Mouse (Mus musculus): ENCODE data around the gene Cldn7. TPM values are rescaled to one million over a fixed set of nuclear protein-coding genes. Genes with fewer than 3 reads are reported as not detected.
"Not testable (repeated sequence)": the region's sequence is repeated elsewhere in the genome, so short reads cannot be mapped to it uniquely, and the experiment has no call there.

Cldn7 gene
- polyA plus RNA-seq (2015; fragmentation: Nextera tagmentation; extraction: Ambion mirVana), result 0.17 and 0.33 TPM in 2 replicates

GRCm38 (mm10) chr11:69964650-69965270 lies at the start of gene Cldn7:
Gene Cldn7, plus strand, starts transcription at chr11:69964779.
- H3K9ac ChIP-seq (ENCODE audit: low read depth, low read length), result no peak within 1 kb of the TSS
- peaks cover 8% of the 10 kb centered on the region for H3K4me1 ChIP-seq (ENCODE audit: control insufficient read depth, insufficient read depth, low read depth, low read length)
- H3K36me3 ChIP-seq (ENCODE audit: control insufficient read depth, insufficient read depth, low read length), result peaks cover 10% of the 10 kb centered on the region
- H3K4me3 ChIP-seq (ENCODE audit: low read length), result peak within 1 kb of the TSS; percentile 12; the same call in 1 of the 2 replicates
- H3K27me3 ChIP-seq (replicated peaks; ENCODE audit: control insufficient read depth, insufficient read depth, low read length), result peaks cover 46% of the 10 kb centered on the region
- ATAC-seq, result no peak
- no peaks in the 10 kb centered on the region for H3K9me3 ChIP-seq (ENCODE audit: control insufficient read depth, low read length)
- no peak within 1 kb of the TSS for H3K27ac ChIP-seq (ENCODE audit: low read depth, low read length)
- H3K4me2 ChIP-seq (ENCODE audit: low read length), result peak within 1 kb of the TSS; percentile 11
- WGBS, result 11% methylated on average over 24 of the region's 24 CpGs

- Histone ChIP-seq H3K9me3 (ENCODE audit: control insufficient read depth, low read length) (no peaks in the 10 kb centered on the region), H3K4me1 (ENCODE audit: control insufficient read depth, insufficient read depth, low read depth, low read length) (peaks cover 33% of the 10 kb centered on the region), H3K27ac (ENCODE audit: low read depth, low read length) (no peak overlapping the region), H3K9ac (ENCODE audit: low read depth, low read length) (no peak overlapping the region; the same call in 1 of the 2 replicates), H3K4me3 (ENCODE audit: low read length) (peak overlapping the region; percentile 86), H3K4me2 (ENCODE audit: low read length) (peak overlapping the region; percentile 99), H3K36me3 (ENCODE audit: control insufficient read depth, insufficient read depth, low read length) (peaks cover 57% of the 10 kb centered on the region), H3K27me3 (replicated peaks; ENCODE audit: control insufficient read depth, insufficient read depth, low read length) (no peaks in the 10 kb centered on the region)
- ATAC-seq, result no peak
- 33% methylated on average over 9 of the region's 9 CpGs for WGBS
Measured at GRCm38 (mm10) chr11:69914917-69915430, 49.6 kb upstream of the Cldn7 start.

DNA sequence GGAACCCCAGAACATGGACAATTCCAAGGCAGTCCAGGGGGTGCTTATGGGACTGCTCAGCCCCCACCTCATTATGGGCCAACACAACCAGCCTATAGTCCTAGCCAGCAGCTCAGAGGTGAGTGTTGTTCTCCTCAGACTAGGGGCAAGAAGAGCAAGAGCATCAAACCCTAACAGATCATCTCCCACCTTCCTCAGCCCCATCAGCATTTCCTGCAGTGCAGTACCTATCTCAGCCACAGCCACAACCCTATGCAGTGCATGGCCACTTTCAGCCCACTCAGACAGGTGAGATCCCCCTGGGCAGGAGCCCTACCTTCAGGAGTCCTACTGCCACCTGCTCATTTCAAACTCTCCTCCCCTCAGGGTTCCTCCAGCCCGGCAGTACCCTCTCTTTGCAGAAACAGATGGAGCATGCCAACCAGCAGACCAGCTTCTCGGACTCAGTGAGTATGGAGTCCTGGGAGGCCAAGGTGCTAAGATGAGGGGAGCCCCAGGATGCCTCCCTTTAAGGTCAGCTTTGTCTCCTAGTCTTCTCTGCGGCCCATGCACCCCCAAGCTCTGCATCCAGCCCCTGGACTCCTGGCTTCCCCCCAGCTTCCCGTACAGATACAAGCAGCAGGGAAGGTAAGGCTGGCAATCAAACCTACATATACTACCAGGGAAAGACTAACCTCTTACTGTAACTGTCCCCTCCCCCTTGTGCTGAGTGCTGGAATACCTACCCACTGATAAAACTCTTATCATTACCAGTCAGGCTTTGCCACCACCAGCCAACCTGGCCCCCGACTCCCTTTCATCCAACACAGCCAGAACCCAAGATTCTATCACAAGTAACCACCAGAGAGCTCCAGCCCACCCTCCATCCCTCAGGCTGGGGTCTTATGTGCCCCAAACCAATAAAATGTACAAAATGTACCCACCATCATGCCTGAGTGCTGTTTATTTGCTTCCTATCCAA lies 48.6 kb upstream of the Cldn7 start:
- Histone ChIP-seq H3K4me3 (ENCODE audit: low read length) (no peak overlapping the region), H3K27me3 (replicated peaks; ENCODE audit: control insufficient read depth, insufficient read depth, low read length) (no peaks in the 10 kb centered on the region), H3K27ac (ENCODE audit: low read depth, low read length) (no peak overlapping the region), H3K4me2 (ENCODE audit: low read length) (no peak overlapping the region), H3K4me1 (ENCODE audit: control insufficient read depth, insufficient read depth, low read depth, low read length) (peaks cover 36% of the 10 kb centered on the region), H3K36me3 (ENCODE audit: control insufficient read depth, insufficient read depth, low read length) (peaks cover 47% of the 10 kb centered on the region), H3K9me3 (ENCODE audit: control insufficient read depth, low read length) (no peaks in the 10 kb centered on the region), H3K9ac (ENCODE audit: low read depth, low read length) (no peak overlapping the region)
- 77% methylated on average over 5 of the region's 5 CpGs for WGBS
- no peak for ATAC-seq

GRCm38 (mm10) chr11:69916652-69917378 lies 47.8 kb upstream of the Cldn7 start:
- 68% methylated on average over 7 of the region's 7 CpGs for WGBS
- H3K4me3 ChIP-seq (ENCODE audit: low read length); H3K9ac ChIP-seq (ENCODE audit: low read depth, low read length); H3K4me2 ChIP-seq (ENCODE audit: low read length); H3K27ac ChIP-seq (ENCODE audit: low read depth, low read length); H3K9me3 ChIP-seq (ENCODE audit: control insufficient read depth, low read length); ATAC-seq; H3K27me3 ChIP-seq (replicated peaks; ENCODE audit: control insufficient read depth, insufficient read depth, low read length): not testable (repeated sequence)
- Histone ChIP-seq H3K4me1 (ENCODE audit: control insufficient read depth, insufficient read depth, low read depth, low read length) (peaks cover 36% of the 10 kb centered on the region), H3K36me3 (ENCODE audit: control insufficient read depth, insufficient read depth, low read length) (peaks cover 39% of the 10 kb centered on the region)

- WGBS, result 92% methylated on average over 8 of the region's 8 CpGs
- H3K4me1 ChIP-seq (ENCODE audit: control insufficient read depth, insufficient read depth, low read depth, low read length), result peaks cover 39% of the 10 kb centered on the region
- no peak for ATAC-seq
- no peaks in the 10 kb centered on the region for H3K27me3 ChIP-seq (replicated peaks; ENCODE audit: control insufficient read depth, insufficient read depth, low read length)
- no peaks in the 10 kb centered on the region for H3K9me3 ChIP-seq (ENCODE audit: control insufficient read depth, low read length)
- H3K27ac ChIP-seq (ENCODE audit: low read depth, low read length), result no peak overlapping the region
- H3K36me3 ChIP-seq (ENCODE audit: control insufficient read depth, insufficient read depth, low read length), result peaks cover 32% of the 10 kb centered on the region
- no peak overlapping the region for H3K9ac ChIP-seq (ENCODE audit: low read depth, low read length)
- H3K4me2 ChIP-seq (ENCODE audit: low read length), result no peak overlapping the region
- H3K4me3 ChIP-seq (ENCODE audit: low read length), result no peak overlapping the region
Measured at GRCm38 (mm10) chr11:69917379-69917948, 47.1 kb upstream of the Cldn7 start.

GRCm38 (mm10) chr11:69918118-69918517 lies 46.5 kb upstream of the Cldn7 start:
- ATAC-seq, result no peak
- no peaks in the 10 kb centered on the region for H3K27me3 ChIP-seq (replicated peaks; ENCODE audit: control insufficient read depth, insufficient read depth, low read length)
- no peak overlapping the region for H3K4me3 ChIP-seq (ENCODE audit: low read length)
- H3K4me1 ChIP-seq (ENCODE audit: control insufficient read depth, insufficient read depth, low read depth, low read length), result peaks cover 39% of the 10 kb centered on the region
- H3K9ac ChIP-seq (ENCODE audit: low read depth, low read length), result no peak overlapping the region
- 86% methylated on average over 5 of the region's 5 CpGs for WGBS
- H3K4me2 ChIP-seq (ENCODE audit: low read length), result no peak overlapping the region
- H3K27ac ChIP-seq (ENCODE audit: low read depth, low read length), result no peak overlapping the region
- peaks cover 30% of the 10 kb centered on the region for H3K36me3 ChIP-seq (ENCODE audit: control insufficient read depth, insufficient read depth, low read length)
- no peaks in the 10 kb centered on the region for H3K9me3 ChIP-seq (ENCODE audit: control insufficient read depth, low read length)

DNA sequence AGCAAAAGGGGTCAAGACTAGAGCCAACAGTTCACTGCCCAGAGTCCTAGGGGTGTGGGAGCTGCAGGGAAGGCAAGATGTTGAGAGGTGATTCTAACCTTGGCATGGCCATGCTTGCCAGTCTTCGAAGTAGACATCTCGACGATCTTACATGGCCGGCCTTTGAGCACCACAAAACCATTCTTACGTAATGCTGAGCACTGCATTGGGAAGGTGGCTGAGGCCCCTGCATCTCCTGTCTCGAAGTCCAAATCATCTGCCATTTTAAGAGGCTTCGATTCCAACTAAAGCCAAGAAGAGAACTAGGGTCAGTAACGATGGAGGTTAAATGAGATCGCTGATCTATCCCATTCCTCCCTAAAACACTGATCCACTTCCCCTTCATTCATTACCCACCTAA lies 45.5 kb upstream of the Cldn7 start:
- ATAC-seq, result no peak
- WGBS, result 86% methylated on average over 9 of the region's 9 CpGs
- Histone ChIP-seq H3K27ac (ENCODE audit: low read depth, low read length) (no peak overlapping the region), H3K4me1 (ENCODE audit: control insufficient read depth, insufficient read depth, low read depth, low read length) (peaks cover 34% of the 10 kb centered on the region), H3K36me3 (ENCODE audit: control insufficient read depth, insufficient read depth, low read length) (peaks cover 29% of the 10 kb centered on the region), H3K9me3 (ENCODE audit: control insufficient read depth, low read length) (no peaks in the 10 kb centered on the region), H3K4me2 (ENCODE audit: low read length) (peak overlapping the region; percentile 83), H3K9ac (ENCODE audit: low read depth, low read length) (no peak overlapping the region), H3K27me3 (replicated peaks; ENCODE audit: control insufficient read depth, insufficient read depth, low read length) (no peaks in the 10 kb centered on the region), H3K4me3 (ENCODE audit: low read length) (no peak overlapping the region; the same call in 1 of the 2 replicates)

DNA sequence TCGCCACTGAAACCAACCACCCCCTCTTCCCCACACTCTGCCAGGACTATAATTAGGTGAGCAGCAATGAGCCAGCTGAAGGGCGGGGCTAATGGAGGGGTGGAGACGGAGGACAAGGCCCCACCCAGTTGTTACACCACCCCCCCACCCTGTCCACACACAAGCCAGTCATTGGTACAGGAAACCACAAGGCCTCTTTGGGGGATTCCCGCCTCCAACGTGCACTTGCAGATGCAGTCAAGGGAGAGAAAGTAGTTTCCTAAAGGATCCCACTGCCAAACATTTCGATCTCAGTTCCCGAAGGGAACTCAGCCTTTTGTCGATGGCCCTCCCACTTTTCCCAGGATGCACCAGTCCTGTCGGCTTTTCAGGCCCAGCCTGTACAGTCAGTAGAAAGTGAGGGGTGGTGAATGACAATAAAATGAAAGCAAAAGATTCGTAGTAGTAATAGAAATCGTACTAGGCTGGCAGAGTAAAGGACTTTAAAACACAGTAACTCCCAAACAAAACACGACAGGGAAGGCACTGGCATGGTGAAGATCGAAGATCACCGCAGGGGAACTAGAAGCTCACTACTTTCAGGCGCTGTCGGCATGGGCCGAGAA lies 44.8 kb upstream of the Cldn7 start:
- H3K9me3 ChIP-seq (ENCODE audit: control insufficient read depth, low read length), result no peaks in the 10 kb centered on the region
- H3K27me3 ChIP-seq (replicated peaks; ENCODE audit: control insufficient read depth, insufficient read depth, low read length), result no peaks in the 10 kb centered on the region
- H3K4me2 ChIP-seq (ENCODE audit: low read length), result peak overlapping the region; percentile 83
- under 1% methylated on average over 17 of the region's 17 CpGs for WGBS
- H3K4me1 ChIP-seq (ENCODE audit: control insufficient read depth, insufficient read depth, low read depth, low read length), result peaks cover 29% of the 10 kb centered on the region
- no peak for ATAC-seq
- peak overlapping the region; percentile 88 for H3K4me3 ChIP-seq (ENCODE audit: low read length)
- H3K27ac ChIP-seq (ENCODE audit: low read depth, low read length), result peak overlapping the region; percentile 95
- H3K9ac ChIP-seq (ENCODE audit: low read depth, low read length), result peak overlapping the region; percentile 92
- H3K36me3 ChIP-seq (ENCODE audit: control insufficient read depth, insufficient read depth, low read length), result peaks cover 29% of the 10 kb centered on the region

Measured in hindbrain, embryonic 16.5 days (tissue).